Mouse (Mus musculus) neural tube, embryonic 11.5 days (tissue): Measurements from ENCODE around the gene Snx27. TPM values are rescaled to one million over a fixed set of nuclear protein-coding genes. Genes with fewer than 3 reads are reported as not detected.

Experiments used
- ATAC-seq: fragments of 200-750 bp; cut with Nextera tagmentation; 2 replicates; pipeline ENCODE4 v1.8.0; 2017; ENCODE audit warnings: moderate number of reproducible peaks, mild to moderate bottlenecking, moderate TSS enrichment, moderate library complexity; ENCODE audit not compliant: insufficient read depth, low FRiP score, low TSS enrichment
- DNase-seq: peaks from one replicate; pipeline ENCODE4 v3.0.0-alpha.2; 2015; ENCODE audit warnings: low spot score
- H3K27ac ChIP-seq: fragments of 300-500 bp; sonication (generic); 2 replicates; pipeline ENCODE4 v1.5.1; 2014; ENCODE audit warnings: low read depth, mild to moderate bottlenecking, low read length
- H3K27me3 ChIP-seq: fragments of 300-500 bp; sonication (generic); 2 replicates; pipeline ENCODE4 v1.6.1; 2014; ENCODE audit warnings: mild to moderate bottlenecking, low read length, mixed read lengths; ENCODE audit not compliant: control insufficient read depth, insufficient read depth
- H3K36me3 ChIP-seq: fragments of 300-500 bp; sonication (generic); 2 replicates; pipeline ENCODE4 v1.6.1; 2014; ENCODE audit warnings: mild to moderate bottlenecking, low read length, moderate library complexity, mixed read lengths; ENCODE audit not compliant: control insufficient read depth, insufficient read depth
- H3K4me1 ChIP-seq: fragments of 300-500 bp; sonication (generic); 2 replicates; pipeline ENCODE4 v1.6.1; 2014; ENCODE audit warnings: low read length, mixed read lengths; ENCODE audit not compliant: control insufficient read depth, insufficient read depth
- H3K4me2 ChIP-seq: fragments of 300-500 bp; sonication (generic); 2 replicates; pipeline ENCODE4 v1.6.1; 2014; ENCODE audit warnings: low read depth, mild to moderate bottlenecking, moderate library complexity
- H3K4me3 ChIP-seq: fragments of 300-500 bp; sonication (generic); 2 replicates; pipeline ENCODE4 v1.5.1; 2014; ENCODE audit warnings: low read depth, low read length
- H3K9ac ChIP-seq: fragments of 300-500 bp; sonication (generic); 2 replicates; pipeline ENCODE4 v1.6.1; 2014; ENCODE audit warnings: mild to moderate bottlenecking, low read length
- H3K9me3 ChIP-seq: fragments of 300-500 bp; sonication (generic); 2 replicates; pipeline ENCODE4 v1.6.1; 2016; ENCODE audit warnings: low read length; ENCODE audit not compliant: control insufficient read depth
- WGBS: fragments of 180-500 bp; shearing (Covaris S2); extraction: QIAGEN DNeasy Blood & Tissue Kit; methylation state at CpG from one replicate; pipeline ENCODE4 v1.1.7; 2014; 5-methylcytosine and 5-hydroxymethylcytosine counted together
- polyA plus RNA-seq: library from polyadenylated mRNA; unstranded; fragments of >200 nt; fragmentation: Nextera tagmentation; extraction: Ambion mirVana; gene quantifications from 2 replicates; pipeline ENCODE4 v1.2.1, GENCODE M21; 2014

The Snx27 gene
- polyA plus RNA-seq, 1 experiment from 2014 or later = 39.9 TPM

DNA sequence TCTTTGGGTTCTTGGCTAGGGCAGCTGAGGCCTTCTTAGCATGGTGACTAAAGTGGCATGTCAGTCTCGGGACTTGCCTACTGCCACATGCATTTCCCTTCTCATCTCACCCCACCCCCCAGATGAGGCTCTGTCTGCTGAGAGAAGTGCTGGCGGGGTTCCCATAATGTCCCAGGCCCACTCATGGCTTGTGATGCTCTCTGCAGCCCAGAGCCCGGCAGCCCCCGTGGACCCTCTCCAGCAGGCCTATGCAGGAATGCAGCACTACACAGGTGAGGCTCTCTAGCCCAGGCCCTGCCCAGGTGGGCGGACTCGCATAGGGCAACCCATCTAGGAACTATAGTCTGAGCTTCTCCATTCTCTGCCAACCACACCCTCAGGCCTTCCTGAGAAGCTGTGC, 94.9 kb downstream of the Snx27 start:
- no peak for ATAC-seq
- no peak overlapping the region for H3K27ac ChIP-seq
- H3K9me3 ChIP-seq = no peaks in the 10 kb centered on the region
- H3K36me3 ChIP-seq = peaks cover 5% of the 10 kb centered on the region; the same call in 1 of the 2 replicates
- H3K4me1 ChIP-seq = peaks cover 27% of the 10 kb centered on the region
- no peak overlapping the region for H3K4me2 ChIP-seq
- no peak for DNase-seq
- WGBS = 88% methylated on average over 6 of the region's 6 CpGs
- no peak overlapping the region for H3K9ac ChIP-seq
- no peak overlapping the region for H3K4me3 ChIP-seq
- H3K27me3 ChIP-seq = no peaks in the 10 kb centered on the region

DNA sequence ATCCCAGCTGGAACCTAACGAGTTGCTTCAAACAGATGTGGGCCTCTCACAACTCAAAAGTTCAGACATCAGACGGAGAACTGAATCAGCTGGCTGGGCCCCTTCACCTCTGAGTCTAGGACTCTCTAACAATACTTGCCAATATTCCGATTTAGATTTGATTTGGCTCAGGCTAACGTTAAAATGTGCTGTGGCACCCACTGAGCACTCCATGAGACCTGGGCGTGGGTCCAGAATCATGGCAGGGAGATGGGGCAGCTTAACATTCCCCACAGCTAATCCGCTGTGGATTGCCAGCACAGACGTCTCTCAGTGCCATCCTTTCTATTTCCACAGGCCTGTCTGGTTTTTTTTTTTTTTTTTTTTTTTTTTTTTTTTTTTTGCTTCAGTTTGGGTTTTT, 96.6 kb downstream of the Snx27 start:
- no peak overlapping the region for H3K4me3 ChIP-seq
- H3K36me3 ChIP-seq = peaks cover 3% of the 10 kb centered on the region; the same call in 1 of the 2 replicates
- H3K27me3 ChIP-seq = no peaks in the 10 kb centered on the region
- WGBS = 80% methylated on average over 7 of the region's 7 CpGs
- H3K4me1 ChIP-seq = peaks cover 36% of the 10 kb centered on the region
- H3K4me2 ChIP-seq = no peak overlapping the region
- no peaks in the 10 kb centered on the region for H3K9me3 ChIP-seq
- H3K9ac ChIP-seq = no peak overlapping the region
- ATAC-seq (no peak), DNase-seq (no peak)
- H3K27ac ChIP-seq = no peak overlapping the region

DNA sequence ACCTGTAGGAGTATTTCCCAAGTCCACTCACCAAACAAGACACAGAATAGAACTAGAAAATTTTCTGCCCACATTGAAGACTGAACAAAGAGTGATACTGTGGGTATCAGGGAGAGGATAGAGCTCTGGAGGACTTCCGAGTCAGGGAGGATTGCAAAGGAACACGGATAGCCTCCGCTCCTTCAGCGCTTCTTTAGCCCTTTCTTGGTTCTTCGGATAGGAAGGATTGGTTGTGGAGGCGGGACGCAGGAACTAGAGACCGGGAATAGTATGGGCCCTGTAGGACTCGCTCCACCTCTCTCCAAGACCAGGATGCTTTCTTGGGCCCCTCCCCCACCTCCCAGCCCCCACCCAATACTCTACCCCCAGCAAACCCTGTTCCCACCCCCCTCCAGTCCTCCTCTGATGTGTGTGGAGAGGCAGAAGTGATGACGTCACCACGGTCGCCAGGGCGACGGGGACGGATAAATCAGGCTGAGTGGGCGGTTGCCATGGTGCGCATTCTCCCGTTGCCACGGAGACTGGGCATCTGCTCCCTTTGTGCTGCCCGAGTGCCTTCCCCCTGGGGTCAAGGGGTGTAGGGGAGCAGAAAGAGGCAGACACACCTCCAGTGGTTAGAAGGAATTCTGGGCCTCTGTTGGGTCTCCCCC, 98.6 kb downstream of the Snx27 start:
- Histone ChIP-seq H3K4me2 (peak overlapping the region; percentile 25), H3K27me3 (peaks cover 7% of the 10 kb centered on the region; the same call in 1 of the 2 replicates), H3K4me3 (no peak overlapping the region), H3K4me1 (peaks cover 47% of the 10 kb centered on the region), H3K9me3 (no peaks in the 10 kb centered on the region), H3K9ac (no peak overlapping the region), H3K27ac (peak overlapping the region; percentile 75), H3K36me3 (peaks cover 2% of the 10 kb centered on the region; the same call in 1 of the 2 replicates)
- WGBS = 15% methylated on average over 20 of the region's 20 CpGs
- DNase-seq = peak; percentile 96
- peak; percentile 94 for ATAC-seq

DNA sequence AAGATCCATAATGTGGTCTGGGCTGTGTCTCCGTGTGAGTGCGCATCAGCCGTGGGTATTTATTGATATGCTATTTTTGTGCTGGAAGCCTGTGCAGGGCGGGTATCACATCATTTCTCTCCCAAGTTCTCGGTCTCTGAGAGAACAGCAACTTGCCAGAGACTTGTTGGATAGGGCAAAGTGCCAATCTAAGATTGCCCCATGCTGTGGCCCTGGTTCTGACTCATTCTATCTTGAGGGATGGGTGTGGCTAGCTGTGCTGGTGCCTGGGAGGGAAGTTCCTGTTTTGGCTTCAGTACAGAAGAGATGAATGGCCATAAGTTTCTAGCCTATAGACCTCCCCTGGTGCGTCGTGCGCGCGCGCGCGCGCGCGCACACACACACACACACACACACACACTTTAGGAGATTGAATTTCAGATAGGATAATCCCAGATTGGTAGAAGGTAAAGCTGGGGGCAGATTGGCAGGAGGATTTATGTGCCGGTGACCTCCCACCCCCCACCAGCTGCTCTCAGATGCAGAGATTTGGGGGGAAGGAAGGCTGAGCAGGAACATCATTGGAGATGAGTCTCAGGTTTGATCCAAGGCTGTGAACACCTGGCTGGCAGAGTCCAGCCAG, 99.6 kb downstream of the Snx27 start:
- H3K4me3 ChIP-seq = no peak overlapping the region
- H3K4me2 ChIP-seq = no peak overlapping the region
- peak overlapping the region; percentile 50 for H3K27ac ChIP-seq
- no peak for ATAC-seq
- H3K27me3 ChIP-seq = peaks cover 8% of the 10 kb centered on the region; the same call in 1 of the 2 replicates
- no peak overlapping the region for H3K9ac ChIP-seq
- H3K36me3 ChIP-seq = peaks cover 2% of the 10 kb centered on the region; the same call in 1 of the 2 replicates
- peaks cover 47% of the 10 kb centered on the region for H3K4me1 ChIP-seq
- no peaks in the 10 kb centered on the region for H3K9me3 ChIP-seq
- WGBS = 77% methylated on average over 17 of the region's 17 CpGs
- DNase-seq = no peak

DNA sequence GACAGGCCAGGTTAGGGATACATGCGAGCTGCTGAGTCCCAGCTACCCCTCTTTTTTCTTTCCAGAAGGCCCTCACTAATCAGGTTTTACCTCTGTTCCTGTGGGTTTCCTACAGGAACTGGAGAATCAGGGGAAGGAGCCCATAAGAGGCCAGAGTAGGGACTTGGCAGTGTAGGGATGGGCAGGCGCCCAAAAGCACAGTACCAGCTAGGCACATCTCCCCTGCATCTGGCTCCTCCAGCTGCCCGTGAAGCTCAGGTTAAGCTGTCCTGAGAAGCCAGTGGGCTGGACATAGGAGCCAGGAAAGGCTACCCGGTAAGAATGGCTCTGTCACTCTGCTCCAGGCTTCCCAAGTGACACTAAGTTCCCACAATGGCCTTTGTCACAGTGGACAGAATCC, 101.1 kb downstream of the Snx27 start:
- Histone ChIP-seq H3K9me3 (no peaks in the 10 kb centered on the region), H3K27ac (no peak overlapping the region), H3K4me2 (no peak overlapping the region), H3K4me1 (peaks cover 51% of the 10 kb centered on the region), H3K36me3 (no peaks in the 10 kb centered on the region), H3K4me3 (no peak overlapping the region), H3K9ac (no peak overlapping the region), H3K27me3 (peaks cover 8% of the 10 kb centered on the region; the same call in 1 of the 2 replicates)
- ATAC-seq (no peak), DNase-seq (no peak)
- WGBS = 77% methylated on average over 4 of the region's 4 CpGs

DNA sequence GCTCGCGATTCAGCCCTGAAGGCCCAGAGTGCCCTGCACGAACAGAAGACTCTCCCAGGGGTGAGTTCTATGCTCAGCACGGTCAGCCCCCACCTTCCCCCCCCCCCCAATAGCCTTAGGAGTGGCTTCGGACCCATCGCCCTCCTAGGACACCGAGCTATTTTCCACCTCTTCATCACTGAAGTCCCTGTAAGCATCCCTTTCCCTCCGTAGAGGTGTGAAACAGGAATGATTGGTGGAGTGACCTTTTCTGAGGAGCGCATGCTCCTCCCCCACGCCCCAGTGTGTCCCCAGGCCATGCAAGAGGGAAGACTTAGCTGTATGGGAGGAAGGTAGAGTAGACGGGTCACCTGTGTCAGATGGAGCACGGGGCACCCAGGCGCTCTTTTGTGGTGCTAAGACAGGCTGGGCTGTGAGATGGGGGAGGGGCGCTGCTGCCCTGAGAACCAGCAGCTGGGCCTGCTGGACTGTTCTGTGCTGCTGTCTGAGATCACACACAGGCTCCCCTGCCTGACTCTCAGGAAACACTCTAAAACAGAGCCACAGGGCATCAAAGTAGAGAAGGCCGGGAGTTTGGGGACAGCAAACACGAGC, 102.1 kb downstream of the Snx27 start, which contains the start of gene Riiad1:
TSS of gene Riiad1 (minus strand) at position 51 of the 594 bp plus-strand sequence.
- DNase-seq (peak; percentile 66), ATAC-seq (no peak)
- Histone ChIP-seq H3K27me3 (peaks cover 8% of the 10 kb centered on the region; the same call in 1 of the 2 replicates), H3K9me3 (no peaks in the 10 kb centered on the region), H3K4me2 (peak within 1 kb of the TSS; percentile 66), H3K27ac (peak within 1 kb of the TSS; percentile 77), H3K4me3 (peak within 1 kb of the TSS; percentile 54), H3K4me1 (peaks cover 48% of the 10 kb centered on the region), H3K9ac (peak within 1 kb of the TSS; percentile 78), H3K36me3 (no peaks in the 10 kb centered on the region)
- WGBS = 8% methylated on average over 16 of the region's 16 CpGs

DNA sequence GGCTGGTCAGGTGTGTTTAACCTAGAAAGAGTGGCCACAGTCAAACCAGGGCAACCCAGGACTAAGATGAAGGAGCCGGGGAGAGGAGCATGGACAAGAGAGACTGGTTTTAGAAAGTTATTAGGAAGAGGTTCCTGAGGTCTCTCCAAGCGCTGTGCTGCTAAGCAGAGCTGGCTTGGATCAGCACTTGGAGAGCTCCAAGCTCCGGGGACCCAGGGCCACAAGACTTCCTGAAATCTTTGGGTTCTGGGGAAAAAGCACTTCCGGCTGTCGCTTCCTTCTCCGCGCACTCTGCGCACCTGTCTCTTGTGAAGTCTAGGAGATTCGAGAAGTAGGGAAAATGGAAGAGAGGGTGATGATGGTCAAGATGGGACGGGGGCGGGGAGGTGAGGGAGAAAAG, 103.0 kb downstream of the Snx27 start:
- no peaks in the 10 kb centered on the region for H3K9me3 ChIP-seq
- H3K9ac ChIP-seq = peak overlapping the region; percentile 78
- peaks cover 40% of the 10 kb centered on the region for H3K4me1 ChIP-seq

DNA sequence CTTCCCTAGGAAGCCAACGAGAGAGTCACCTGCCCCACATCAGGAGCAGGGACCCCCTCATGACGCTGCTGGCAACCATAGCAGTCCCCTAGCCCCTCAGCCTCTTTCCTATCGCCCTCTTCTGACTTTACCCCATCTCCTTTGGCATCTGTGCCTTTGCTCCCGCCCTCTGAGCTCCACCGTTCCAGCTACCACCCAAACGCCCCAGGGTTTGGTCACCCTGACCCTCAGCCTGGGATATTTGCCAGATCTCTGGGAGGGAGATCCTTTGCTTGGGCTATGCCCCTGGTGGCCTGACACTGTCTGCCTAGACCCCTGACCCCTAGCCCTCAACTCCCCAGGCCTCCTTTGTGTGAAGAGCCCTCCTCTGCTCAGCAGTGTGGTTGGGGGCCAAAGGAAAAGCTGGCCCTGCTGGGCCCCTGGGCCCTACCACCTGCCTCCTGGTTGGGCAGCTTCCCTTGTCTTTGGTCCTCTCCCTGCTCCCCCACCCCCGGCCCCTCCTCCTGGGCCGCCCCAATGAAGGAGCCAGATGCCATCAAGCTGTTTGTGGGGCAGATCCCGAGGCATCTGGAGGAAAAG, 103.8 kb downstream of the Snx27 start:
- Histone ChIP-seq H3K9me3 (no peaks in the 10 kb centered on the region), H3K4me2 (peak overlapping the region; percentile 66), H3K4me3 (peak overlapping the region; percentile 54), H3K27ac (peak overlapping the region; percentile 77), H3K27me3 (peaks cover 8% of the 10 kb centered on the region; the same call in 1 of the 2 replicates), H3K9ac (peak overlapping the region; percentile 78), H3K4me1 (peaks cover 34% of the 10 kb centered on the region), H3K36me3 (no peaks in the 10 kb centered on the region)
- peak; percentile 31 for DNase-seq
- peak; percentile 13; the same call in 1 of the 2 replicates for ATAC-seq
- WGBS = 6% methylated on average over 9 of the region's 9 CpGs

More for the DNA sequence above, 103.0 kb downstream of the Snx27 start:
- no peak for ATAC-seq
- H3K4me2 ChIP-seq = peak overlapping the region; percentile 66
- H3K27me3 ChIP-seq = peaks cover 8% of the 10 kb centered on the region; the same call in 1 of the 2 replicates
- 7% methylated on average over 11 of the region's 11 CpGs for WGBS
- no peak for DNase-seq
- H3K4me3 ChIP-seq = peak overlapping the region; percentile 54
- H3K36me3 ChIP-seq = no peaks in the 10 kb centered on the region
- peak overlapping the region; percentile 77; the same call in 1 of the 2 replicates for H3K27ac ChIP-seq
